Mouse (Mus musculus) testis, adult 2 months (tissue): ENCODE measurements around the gene Pde4dip. TPM values are rescaled to one million over a fixed set of nuclear protein-coding genes. Genes with fewer than 3 reads are reported as not detected.

Experiments used
- H3K27ac ChIP-seq: fragments of 200-500 bp; 2 replicates; pipeline ENCODE4 v1.5.1; 2012; ENCODE audit warnings: low read depth, low read length; ENCODE audit not compliant: control insufficient read depth, insufficient read depth
- H3K27me3 ChIP-seq: fragments of 200-500 bp; 2 replicates; pipeline ENCODE4 v1.6.1; 2012; ENCODE audit warnings: mild to moderate bottlenecking, low read length, moderate library complexity; ENCODE audit not compliant: control insufficient read depth, insufficient read depth
- H3K36me3 ChIP-seq: fragments of 200-500 bp; 2 replicates; pipeline ENCODE4 v1.6.1; 2012; ENCODE audit warnings: mild to moderate bottlenecking, low read length; ENCODE audit not compliant: control insufficient read depth, insufficient read depth
- H3K4me1 ChIP-seq: fragments of 200-500 bp; 2 replicates; pipeline ENCODE4 v1.6.1; 2012; ENCODE audit warnings: low read length; ENCODE audit not compliant: control insufficient read depth, insufficient read depth
- H3K4me3 ChIP-seq: fragments of 200-500 bp; 2 replicates; pipeline ENCODE4 v1.5.1; 2012; ENCODE audit warnings: low read depth, mild to moderate bottlenecking, low read length, moderate library complexity, mixed read lengths; ENCODE audit not compliant: control insufficient read depth
- CTCF ChIP-seq: fragments of 200-500 bp; IDR thresholded peaks from 2 replicates; pipeline ENCODE4 v1.5.1; 2012; ENCODE audit warnings: low read depth, mild to moderate bottlenecking, inconsistent platforms, low read length, moderate library complexity; ENCODE audit not compliant: control insufficient read depth, insufficient read depth, insufficient replicate concordance
- POLR2A ChIP-seq: fragments of 200-500 bp; IDR thresholded peaks from 2 replicates; pipeline ENCODE4 v1.6.1; 2012; ENCODE audit warnings: low read depth, mild to moderate bottlenecking, inconsistent platforms, low read length, moderate library complexity; ENCODE audit not compliant: control insufficient read depth
- polyA plus RNA-seq: library from polyadenylated mRNA; depleted of rRNA; stranded (reverse); fragments of >200 nt; gene quantifications from 2 replicates; pipeline ENCODE4 v1.2.3, GENCODE M21; 2012

The Pde4dip gene
- polyA plus RNA-seq, 1 experiment, result 142 TPM

DNA sequence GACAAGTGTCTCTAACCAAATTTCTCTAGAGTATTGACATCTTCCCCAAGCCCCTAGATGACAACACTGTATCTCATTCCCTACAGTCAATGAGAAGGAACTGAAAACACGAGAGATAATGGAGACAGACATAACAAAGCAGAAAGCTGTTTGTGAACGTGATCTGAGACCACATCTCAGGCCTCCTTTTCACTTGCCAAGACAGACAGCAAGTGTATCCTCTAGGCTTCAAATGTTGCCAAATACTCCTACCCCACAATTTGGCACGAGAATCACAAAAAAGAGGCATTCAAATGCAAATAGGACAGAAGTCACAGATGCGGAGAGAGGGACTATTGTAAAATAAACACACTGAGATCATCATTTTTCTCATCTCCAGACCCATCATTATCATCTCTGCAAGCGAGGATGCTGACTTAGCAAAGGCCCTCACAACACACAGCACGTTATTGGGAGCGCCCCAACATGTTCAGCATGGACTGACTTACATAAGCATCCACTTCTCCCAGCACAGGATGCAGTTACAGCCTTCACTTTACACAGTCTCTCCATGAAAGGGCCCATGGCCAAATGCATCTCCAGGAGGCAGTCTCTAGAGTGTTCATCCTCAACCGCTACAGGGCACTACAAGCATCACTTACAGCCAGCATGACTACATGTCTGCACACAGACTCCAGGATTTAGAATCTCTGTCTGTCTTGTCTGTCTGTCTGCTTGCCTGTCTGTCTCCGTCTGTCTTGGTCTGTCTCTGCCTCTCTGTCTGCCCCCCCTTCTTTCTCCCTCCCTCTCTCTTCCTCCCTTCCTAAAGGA lies 33.7 kb downstream of the Pde4dip start:
- Histone ChIP-seq H3K4me1 (no peaks in the 10 kb centered on the region), H3K27ac (no peak overlapping the region), H3K4me3 (no peak overlapping the region), H3K27me3 (no peaks in the 10 kb centered on the region), H3K36me3 (no peaks in the 10 kb centered on the region)
- no peak for TF ChIP-seq CTCF
- no peak for TF ChIP-seq POLR2A

DNA sequence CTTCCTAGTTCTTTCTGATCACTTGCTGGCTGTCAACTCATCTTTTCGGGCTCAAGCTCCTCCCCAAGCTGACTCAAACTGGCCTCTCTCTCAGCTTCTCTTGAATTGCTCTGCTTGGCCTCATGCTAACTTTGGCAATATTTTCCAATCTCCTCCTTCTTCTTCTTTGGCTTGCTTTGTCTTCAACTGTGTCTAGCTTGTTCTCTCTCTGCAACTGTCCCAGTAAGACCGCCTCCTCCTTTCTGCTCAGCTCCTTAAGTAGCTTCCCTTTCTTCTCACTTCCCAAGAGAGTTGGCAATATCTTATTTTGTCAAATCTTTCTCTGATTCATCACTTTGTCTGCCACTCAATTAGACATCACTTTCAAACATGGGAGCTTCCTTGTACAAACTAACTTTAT lies 36.7 kb downstream of the Pde4dip start:
- H3K36me3 ChIP-seq, result no peaks in the 10 kb centered on the region
- H3K27ac ChIP-seq, result no peak overlapping the region
- no peaks in the 10 kb centered on the region for H3K4me1 ChIP-seq
- TF ChIP-seq POLR2A (no peak), CTCF (no peak)
- no peaks in the 10 kb centered on the region for H3K27me3 ChIP-seq
- H3K4me3 ChIP-seq, result no peak overlapping the region

DNA sequence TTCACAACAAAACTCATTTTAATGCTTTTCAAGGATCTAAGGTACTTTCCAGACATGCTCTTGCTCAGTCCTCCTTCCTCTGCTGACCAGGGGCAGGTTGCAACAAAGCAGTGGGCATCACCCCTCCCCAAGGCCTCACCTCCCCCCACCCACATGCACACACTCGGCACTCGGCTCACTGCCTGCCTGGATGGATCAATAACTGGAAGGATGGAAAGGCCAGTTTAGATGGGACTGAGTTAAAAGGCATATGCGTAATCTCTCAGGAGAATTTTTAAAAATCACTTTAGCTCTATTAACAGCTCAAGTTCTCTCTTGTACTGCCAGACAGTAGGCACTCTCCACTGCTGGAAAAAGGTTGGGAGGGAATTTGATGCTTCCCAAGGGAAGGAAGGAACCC lies 40.9 kb downstream of the Pde4dip start:
- no peak overlapping the region for H3K27ac ChIP-seq
- TF ChIP-seq POLR2A (no peak), CTCF (no peak)
- H3K4me3 ChIP-seq, result no peak overlapping the region
- H3K4me1 ChIP-seq, result no peaks in the 10 kb centered on the region
- no peaks in the 10 kb centered on the region for H3K36me3 ChIP-seq
- H3K27me3 ChIP-seq, result no peaks in the 10 kb centered on the region

DNA sequence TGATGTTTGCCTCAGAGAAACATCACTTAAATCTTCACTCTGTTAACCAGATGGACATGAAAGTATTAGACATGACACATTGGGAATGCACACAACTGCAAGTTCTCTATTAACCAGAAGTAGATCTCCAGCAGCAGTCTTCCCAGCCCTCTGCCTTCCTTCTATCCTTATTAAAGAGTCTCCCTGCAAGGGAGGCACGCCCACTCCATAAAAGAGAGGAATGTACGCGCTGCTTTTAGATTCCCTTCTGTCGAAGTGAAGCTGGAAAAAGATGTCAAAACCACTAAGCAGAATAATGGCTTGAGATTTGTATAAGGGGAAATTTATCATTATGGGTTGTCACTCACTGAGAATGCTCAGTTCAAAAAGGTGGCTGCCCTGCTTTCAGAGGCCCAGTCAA lies 42.1 kb downstream of the Pde4dip start:
- no peaks in the 10 kb centered on the region for H3K36me3 ChIP-seq
- TF ChIP-seq CTCF (no peak), POLR2A (no peak)
- H3K27me3 ChIP-seq, result no peaks in the 10 kb centered on the region
- H3K4me1 ChIP-seq, result no peaks in the 10 kb centered on the region
- H3K27ac ChIP-seq, result no peak overlapping the region
- no peak overlapping the region for H3K4me3 ChIP-seq

DNA sequence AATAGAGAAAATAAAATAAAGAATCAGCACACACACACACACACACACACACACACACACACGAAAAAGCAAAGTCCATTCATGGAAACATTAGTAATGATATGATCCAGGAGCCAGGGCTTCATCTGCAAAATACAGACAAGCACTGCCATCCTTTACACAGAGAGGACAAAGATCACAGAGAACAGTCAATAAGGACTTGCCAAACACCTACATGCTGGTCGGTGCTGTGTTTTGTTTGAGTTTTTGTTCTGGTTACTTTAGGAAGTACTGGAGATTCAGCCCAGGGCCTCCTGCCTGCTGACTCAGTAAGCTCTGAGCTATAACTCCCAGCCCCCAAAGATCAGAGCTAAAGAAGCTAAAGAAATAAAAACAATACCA lies 43.7 kb downstream of the Pde4dip start:
- Histone ChIP-seq H3K4me1 (no peaks in the 10 kb centered on the region), H3K36me3 (no peaks in the 10 kb centered on the region), H3K4me3 (no peak overlapping the region), H3K27ac (no peak overlapping the region), H3K27me3 (no peaks in the 10 kb centered on the region)
- TF ChIP-seq CTCF (no peak), POLR2A (no peak)

DNA sequence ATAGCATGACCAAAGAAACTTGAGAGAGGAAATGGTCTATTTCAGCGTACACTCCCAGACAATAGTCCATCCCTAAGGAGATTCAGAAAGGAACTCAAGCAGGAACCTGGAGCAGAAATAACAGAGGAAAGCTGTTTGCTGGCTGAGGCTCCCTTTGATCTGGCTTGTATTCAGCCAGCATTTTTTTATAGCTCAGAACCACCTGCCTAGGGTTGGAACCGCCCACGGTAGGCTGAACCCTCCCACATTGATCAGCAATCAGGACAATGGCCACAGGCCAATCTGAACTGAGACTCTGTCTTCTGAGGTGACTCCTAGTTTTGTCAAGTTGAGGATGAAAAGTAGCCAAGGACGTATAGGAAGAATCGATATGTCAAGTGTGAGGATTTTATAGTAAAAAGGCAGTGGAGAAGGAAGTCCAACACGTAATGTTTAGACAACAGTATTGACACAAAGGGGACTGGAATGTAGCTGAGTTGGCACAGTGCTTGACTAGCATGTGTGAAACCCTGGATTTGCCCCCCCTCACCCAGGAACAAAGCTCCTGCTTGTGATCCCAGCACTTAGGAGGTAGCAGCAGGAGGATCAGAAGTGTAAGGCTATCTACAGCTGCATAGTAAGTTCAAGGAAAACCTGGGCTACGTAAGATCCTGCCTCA lies 44.2 kb downstream of the Pde4dip start:
- H3K4me1 ChIP-seq, result no peaks in the 10 kb centered on the region
- H3K4me3 ChIP-seq, result no peak overlapping the region
- no peak overlapping the region for H3K27ac ChIP-seq
- H3K36me3 ChIP-seq, result no peaks in the 10 kb centered on the region
- H3K27me3 ChIP-seq, result no peaks in the 10 kb centered on the region
- TF ChIP-seq POLR2A (no peak), CTCF (no peak)

DNA sequence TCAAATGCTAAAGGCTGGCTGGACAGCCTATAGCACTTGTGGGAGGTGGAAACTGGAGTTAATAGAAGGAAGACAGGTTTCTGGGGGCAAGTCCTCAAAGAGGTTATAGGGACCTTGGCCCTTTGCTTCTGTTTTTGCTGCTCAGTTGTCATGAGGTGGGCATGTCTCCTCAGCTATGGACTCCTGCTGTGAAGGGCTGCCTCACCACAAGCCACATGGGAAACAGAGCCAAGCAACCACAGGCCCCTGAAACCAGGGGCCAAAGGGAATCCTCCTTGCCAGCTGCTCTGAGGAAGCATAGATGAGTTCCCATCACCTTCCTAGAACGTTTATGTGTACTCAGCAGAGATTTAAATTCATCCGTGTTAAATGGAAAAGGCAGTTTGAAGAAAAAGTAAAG lies 45.9 kb downstream of the Pde4dip start:
- Histone ChIP-seq H3K4me3 (no peak overlapping the region), H3K27ac (no peak overlapping the region), H3K36me3 (no peaks in the 10 kb centered on the region), H3K27me3 (no peaks in the 10 kb centered on the region), H3K4me1 (no peaks in the 10 kb centered on the region)
- TF ChIP-seq CTCF (no peak), POLR2A (no peak)
